Mouse (Mus musculus) spleen, postnatal 4 days (tissue): ENCODE results near the gene Cyp27a1.

Source experiments
- DNase-seq, 2 experiments: peaks; one replicate each; pipeline ENCODE4 v3.0.0; 2022; ENCODE audit warnings: low spot score in 2 of 2

Cyp27a1 gene

GRCm38 (mm10) chr1:74713099-74713858 lies at the start of gene Cyp27a1:
Gene Cyp27a1, plus strand, starts transcription at chr1:74713574.
- peak; percentile 22 to 64 for DNase-seq

GRCm38 (mm10) chr1:74665153-74665552 lies 48.2 kb upstream of the Cyp27a1 start:
- no peak for DNase-seq

GRCm38 (mm10) chr1:74668371-74668770 lies 45.0 kb upstream of the Cyp27a1 start:
- DNase-seq: no peak

GRCm38 (mm10) chr1:74672731-74673130 lies 40.6 kb upstream of the Cyp27a1 start:
- no peak for DNase-seq

GRCm38 (mm10) chr1:74676863-74677262 lies 36.5 kb upstream of the Cyp27a1 start:
- no peak for DNase-seq

GRCm38 (mm10) chr1:74677843-74678242 lies 35.5 kb upstream of the Cyp27a1 start:
- DNase-seq: no peak

GRCm38 (mm10) chr1:74687131-74687530 lies 26.2 kb upstream of the Cyp27a1 start:
- no peak for DNase-seq

GRCm38 (mm10) chr1:74693891-74694583 lies 19.3 kb upstream of the Cyp27a1 start:
- DNase-seq: no peak

GRCm38 (mm10) chr1:74695836-74696235 lies 17.5 kb upstream of the Cyp27a1 start:
- DNase-seq: no peak

GRCm38 (mm10) chr1:74697416-74697815 lies 16.0 kb upstream of the Cyp27a1 start:
- DNase-seq: no peak

GRCm38 (mm10) chr1:74698353-74698752 lies 15.0 kb upstream of the Cyp27a1 start:
- DNase-seq: no peak

- no peak for DNase-seq
Observed at GRCm38 (mm10) chr1:74698791-74699190, 14.6 kb upstream of the Cyp27a1 start.

- no peak for DNase-seq
Observed at GRCm38 (mm10) chr1:74702142-74702553, 11.2 kb upstream of the Cyp27a1 start.

GRCm38 (mm10) chr1:74704156-74704555 lies 9.2 kb upstream of the Cyp27a1 start:
- no peak for DNase-seq

- DNase-seq: no peak
Observed at GRCm38 (mm10) chr1:74705016-74705415, 8.4 kb upstream of the Cyp27a1 start.

- DNase-seq: no peak
Observed at GRCm38 (mm10) chr1:74709566-74709965, 3.8 kb upstream of the Cyp27a1 start.

- DNase-seq: no peak
Observed at GRCm38 (mm10) chr1:74712046-74712445, 1.3 kb upstream of the Cyp27a1 start.

GRCm38 (mm10) chr1:74712461-74713098 lies 794 bp upstream of the Cyp27a1 start:
- no peak for DNase-seq

- DNase-seq: no peak
Observed at GRCm38 (mm10) chr1:74713859-74714730, 721 bp downstream of the Cyp27a1 start.

- DNase-seq: no peak
Observed at GRCm38 (mm10) chr1:74714967-74715366, 1.6 kb downstream of the Cyp27a1 start.

GRCm38 (mm10) chr1:74715468-74715867 lies 2.1 kb downstream of the Cyp27a1 start:
- DNase-seq: no peak

- no peak for DNase-seq
Observed at GRCm38 (mm10) chr1:74715886-74716285, 2.5 kb downstream of the Cyp27a1 start.
